Mouse (Mus musculus): ENCODE results near the gene Rab28. TPM values are rescaled to one million over a fixed set of nuclear protein-coding genes. Genes with fewer than 3 reads are reported as not detected.

The Rab28 gene
- 138 TPM for polyA plus RNA-seq (2014; fragmentation: Illumina TruSeq; extraction: RNeasy Lipid Tissue Mini Kit (QIAGEN cat#74804))

GRCm38 (mm10) chr5:41708051-41708630 is at the start of gene Rab28:
TSS of gene Rab28 (minus strand) at chr5:41708157.

Other genes with a start within 250 kb of the Rab28 start
- gene Nkx3-2, start 56.3 kb upstream of the Rab28 start, polyA plus RNA-seq (2014; fragmentation: Illumina TruSeq; extraction: RNeasy Lipid Tissue Mini Kit (QIAGEN cat#74804)), result not detected
- 60.6 TPM for gene Bod1l, start 136.2 kb upstream of the Rab28 start, polyA plus RNA-seq (2014; fragmentation: Illumina TruSeq; extraction: RNeasy Lipid Tissue Mini Kit (QIAGEN cat#74804))

All from ovary, adult 10 weeks (tissue).